ENCODE assay signal across 26 mouse cellular contexts in the genomic region with DNA sequence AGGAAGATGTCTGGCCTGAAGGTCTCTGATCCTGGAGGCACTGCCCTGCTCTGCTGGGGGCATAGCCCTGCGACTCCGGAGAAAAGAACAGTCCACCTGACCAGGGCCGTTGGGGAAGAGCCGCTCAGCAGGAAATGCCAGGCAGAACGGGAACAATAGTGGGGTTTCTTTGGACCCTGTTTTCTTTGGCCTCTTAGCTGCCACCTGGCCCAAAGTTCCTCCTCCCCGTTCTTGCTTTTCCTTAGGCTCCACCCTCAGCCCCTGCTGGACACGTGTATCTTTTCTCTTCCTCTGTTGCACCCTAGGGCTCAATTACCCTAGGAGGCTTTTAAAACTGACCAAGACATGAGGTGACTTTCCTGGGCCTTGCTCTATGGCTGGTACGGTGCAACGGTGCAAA. TPM values are rescaled to one million over a fixed set of nuclear protein-coding genes. Genes with fewer than 3 reads are reported as not detected.
"Had no signal": no experiment of that assay in that cellular context is flagged by ENCODE, and none has a peak within 500 bp of the region (broad histone marks: within the 10 kb centered on the region; RNA-seq: fewer than 3 reads in every experiment).

No protein-coding gene starts in this region.

- H3K4me2 ChIP-seq: intestine, embryonic 15.5 days; kidney, embryonic 15.5 days; liver, embryonic 13.5 days; lung, embryonic 15.5 days; midbrain, embryonic 11.5 days; neural tube, embryonic 12.5 days; neural tube, embryonic 15.5 days had no signal

- H3K27ac ChIP-seq: intestine, embryonic 15.5 days; kidney, embryonic 15.5 days; left cerebral cortex, adult 2 months; liver, embryonic 13.5 days; lung, embryonic 15.5 days; neural tube, embryonic 12.5 days; neural tube, embryonic 15.5 days; stomach, postnatal 0 days had no signal

- H3K9ac ChIP-seq: intestine, embryonic 15.5 days; kidney, embryonic 15.5 days; liver, embryonic 13.5 days; lung, embryonic 15.5 days; neural tube, embryonic 12.5 days; neural tube, embryonic 15.5 days had no signal

- H3K4me3 ChIP-seq: intestine, embryonic 15.5 days; kidney, embryonic 15.5 days; left cerebral cortex, adult 2 months; liver, embryonic 13.5 days; lung, embryonic 15.5 days; neural tube, embryonic 12.5 days; neural tube, embryonic 15.5 days had no signal

- ATAC-seq: intestine, embryonic 15.5 days had no signal

- H3K36me3 ChIP-seq: intestine, embryonic 15.5 days; kidney, embryonic 15.5 days; liver, embryonic 13.5 days; lung, embryonic 15.5 days; neural tube, embryonic 12.5 days; neural tube, embryonic 15.5 days had no signal

- H3K9me3 ChIP-seq: intestine, embryonic 15.5 days; kidney, embryonic 15.5 days; liver, embryonic 13.5 days; lung, embryonic 15.5 days; neural tube, embryonic 12.5 days; neural tube, embryonic 15.5 days had no signal

- DNase-seq: kidney, adult 11 months; kidney, adult 8-10 months; kidney, postnatal 36 days; layer of hippocampus, postnatal 36 days; liver, embryonic 13.5 days; midbrain, embryonic 14.5 days; right cerebral cortex, adult 18-20 months; right cerebral cortex, postnatal 14 days; right cerebral cortex, postnatal 4 days; thymus, adult 2 months; thymus, postnatal 14 days; thymus, postnatal 4 days had no signal

RNA-seq across cellular contexts. Expression of a gene that starts 1.3 kb away (rescaled TPM):
- polyA plus RNA-seq: limb, embryonic 11.5 days; liver, adult 2 months had no signal

RNA-seq across cellular contexts. Expression of a gene that starts 10.4 kb away (rescaled TPM):
- polyA plus RNA-seq: intestine, embryonic 15.5 days; limb, embryonic 11.5 days; limb, embryonic 14.5 days; liver, adult 2 months; liver, embryonic 13.5 days; liver, embryonic 16.5 days; midbrain, embryonic 11.5 days; midbrain, embryonic 14.5 days; midbrain, postnatal 0 days; neural tube, embryonic 12.5 days; neural tube, embryonic 15.5 days; stomach, embryonic 14.5 days; stomach, postnatal 0 days had no signal

RNA-seq across cellular contexts. Expression of a gene that starts 12.0 kb away (rescaled TPM):
- polyA plus RNA-seq: intestine, embryonic 15.5 days; kidney, embryonic 15.5 days; limb, embryonic 11.5 days; liver, adult 2 months; liver, embryonic 13.5 days; liver, embryonic 16.5 days; lung, embryonic 15.5 days; stomach, embryonic 14.5 days; stomach, postnatal 0 days had no signal
